Mouse (Mus musculus) testis, adult 2 months (tissue): ENCODE results near the gene Tymp.

Source experiments
- CTCF ChIP-seq: fragments of 200-500 bp; IDR thresholded peaks from 2 replicates; pipeline ENCODE4 v1.5.1; 2012; ENCODE audit warnings: low read depth, mild to moderate bottlenecking, inconsistent platforms, low read length, moderate library complexity; ENCODE audit not compliant: control insufficient read depth, insufficient read depth, insufficient replicate concordance
- POLR2A ChIP-seq: fragments of 200-500 bp; IDR thresholded peaks from 2 replicates; pipeline ENCODE4 v1.6.1; 2012; ENCODE audit warnings: low read depth, mild to moderate bottlenecking, inconsistent platforms, low read length, moderate library complexity; ENCODE audit not compliant: control insufficient read depth

DNA sequence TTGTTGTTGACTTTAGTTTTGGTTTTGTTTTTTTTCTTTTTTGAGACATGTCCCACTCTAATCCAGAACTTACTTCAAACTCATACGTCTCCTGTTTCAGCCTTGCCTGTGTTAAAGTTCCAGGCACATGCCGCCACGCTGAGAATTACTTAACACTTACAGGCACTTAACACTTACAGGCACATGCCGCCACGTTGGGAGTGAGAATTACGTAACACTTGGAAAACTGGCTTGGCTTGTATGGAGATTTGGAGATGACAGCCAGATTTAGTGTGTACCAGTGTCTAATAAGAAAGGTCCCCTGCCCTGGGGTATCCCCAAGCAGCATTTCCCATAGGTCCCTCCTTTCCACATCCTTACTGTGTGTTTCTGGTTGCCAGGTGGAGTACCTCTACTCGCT, 13.8 kb downstream of the Tymp start:
- no peak for TF ChIP-seq POLR2A
- TF ChIP-seq CTCF, result no peak
